Mouse (Mus musculus): Measurements from ENCODE around the gene Mfsd12.

GRCm38 (mm10) chr10:81313581-81313980 lies 43.7 kb upstream of the Mfsd12 start:
- TF ChIP-seq POLR2A (IDR thresholded peaks at IDR 0.05; ENCODE audit: borderline replicate concordance, low read depth, low read length) = no peak
- no peak for TF ChIP-seq CTCF (IDR thresholded peaks at IDR 0.05; ENCODE audit: low read depth, low read length)

All from bone marrow macrophage, adult 2 months (primary cell).